Mouse (Mus musculus): ENCODE measurements at regions not wholly inside any gene's neighbourhood (a gene's known extent, or its start where the extent isn't known, plus 50 kb on each side); places are given as distances from the start of the nearest gene placed in this dataset.

- peak; percentile 72 for DNase-seq (ENCODE audit: low read depth, low spot score)
Measured at GRCm38 (mm10) chrX:96019556-96019955, 62.8 kb upstream of the Las1l start.

DNA sequence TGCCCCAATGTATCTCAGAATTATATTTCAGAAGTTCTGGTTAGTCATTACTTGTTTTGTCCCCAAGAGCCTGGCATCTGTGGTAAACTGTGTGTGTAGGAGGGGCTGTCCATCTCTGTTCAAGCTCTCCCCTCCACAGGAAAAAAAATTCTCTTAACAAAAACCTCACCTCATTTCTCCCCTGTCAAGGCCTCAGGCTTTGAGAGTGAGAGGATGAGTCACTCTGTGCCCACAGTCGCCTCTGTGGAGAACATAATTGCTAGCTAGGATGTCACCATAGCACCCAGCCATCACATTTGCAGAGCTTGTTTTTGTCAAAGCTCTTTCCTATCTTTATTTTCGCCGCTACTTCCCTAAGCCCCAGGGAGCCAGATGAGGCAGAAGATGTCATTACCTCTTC lies 63.6 kb upstream of the Las1l start:
- DNase-seq (ENCODE audit: low read depth, low spot score) = peak; percentile 33

GRCm38 (mm10) chrX:96025374-96025773 lies 68.6 kb upstream of the Las1l start:
- DNase-seq (ENCODE audit: low read depth, low spot score) = no peak

GRCm38 (mm10) chrX:96025876-96026275 lies 69.1 kb upstream of the Las1l start:
- DNase-seq (ENCODE audit: low read depth, low spot score) = peak; percentile 66

GRCm38 (mm10) chrX:96031591-96031990 lies 64.3 kb upstream of the Msn start:
- no peak for DNase-seq (ENCODE audit: low read depth, low spot score)

GRCm38 (mm10) chrX:96035307-96035706 lies 60.5 kb upstream of the Msn start:
- no peak for DNase-seq (ENCODE audit: low read depth, low spot score)

DNA sequence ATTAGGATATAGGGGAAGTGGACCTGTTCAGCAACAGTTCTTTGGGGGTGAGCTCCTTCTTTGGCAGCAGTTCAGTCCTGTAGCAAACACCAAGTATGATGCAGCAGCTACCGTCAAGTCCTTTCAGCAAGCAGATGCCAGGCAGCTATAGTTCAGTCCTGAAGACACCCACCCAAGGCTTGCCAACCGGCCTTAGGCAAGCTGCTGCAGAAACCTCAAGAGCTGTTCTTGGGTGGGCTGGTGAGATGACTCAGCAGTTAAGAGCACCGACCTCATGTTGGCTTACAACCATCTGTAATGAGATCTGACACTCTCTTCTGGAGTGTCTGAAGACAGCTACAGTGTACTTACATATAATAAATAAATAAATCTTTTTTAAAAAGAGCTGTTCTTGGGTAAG lies 53.6 kb upstream of the Msn start:
- DNase-seq (ENCODE audit: low read depth, low spot score) = no peak
